Mouse (Mus musculus): ENCODE results near the gene Auh. TPM values are rescaled to one million over a fixed set of nuclear protein-coding genes. Genes with fewer than 3 reads are reported as not detected.

Auh gene
- polyA plus RNA-seq, 1 experiment from 2014 or later: 45.0 TPM

GRCm38 (mm10) chr13:52976130-52976509 lies 46.6 kb upstream of the Auh start:
- no peak for TF ChIP-seq CTCF (IDR thresholded peaks at IDR 0.05; ENCODE audit: low read depth)
- ATAC-seq: no peak
- Histone ChIP-seq H3K27me3 (replicated peaks; ENCODE audit: control insufficient read depth, insufficient read depth, low read length) (no peaks in the 10 kb centered on the region), H3K4me1 (replicated peaks; ENCODE audit: control insufficient read depth, insufficient read depth, low read length) (peaks cover 22% of the 10 kb centered on the region; the same call in 1 of the 2 replicates), H3K36me3 (ENCODE audit: control insufficient read depth, insufficient read depth) (no peaks in the 10 kb centered on the region), H3K27ac (ENCODE audit: low read depth, low read length) (no peak overlapping the region), H3K4me2 (replicated peaks; ENCODE audit: low read depth) (peak overlapping the region; percentile 53), H3K9me3 (ENCODE audit: control insufficient read depth) (no peaks in the 10 kb centered on the region), H3K9ac (ENCODE audit: low read depth, low read length) (no peak overlapping the region), H3K4me3 (ENCODE audit: low read depth, low read length) (no peak overlapping the region)
- WGBS: 42% methylated on average over 8 of the region's 8 CpGs

- H3K9ac ChIP-seq (ENCODE audit: low read depth, low read length): no peak overlapping the region
- no peak for TF ChIP-seq CTCF (IDR thresholded peaks at IDR 0.05; ENCODE audit: low read depth)
- H3K27ac ChIP-seq (ENCODE audit: low read depth, low read length): peak overlapping the region; percentile 66
- 29% methylated on average over 3 of the region's 3 CpGs for WGBS
- no peaks in the 10 kb centered on the region for H3K36me3 ChIP-seq (ENCODE audit: control insufficient read depth, insufficient read depth)
- H3K27me3 ChIP-seq (replicated peaks; ENCODE audit: control insufficient read depth, insufficient read depth, low read length): no peaks in the 10 kb centered on the region
- no peak overlapping the region for H3K4me3 ChIP-seq (ENCODE audit: low read depth, low read length)
- peaks cover 22% of the 10 kb centered on the region; the same call in 1 of the 2 replicates for H3K4me1 ChIP-seq (replicated peaks; ENCODE audit: control insufficient read depth, insufficient read depth, low read length)
- ATAC-seq: peak; percentile 74
- H3K4me2 ChIP-seq (replicated peaks; ENCODE audit: low read depth): no peak overlapping the region
- H3K9me3 ChIP-seq (ENCODE audit: control insufficient read depth): no peaks in the 10 kb centered on the region
Measured at GRCm38 (mm10) chr13:52974676-52975075, 45.2 kb upstream of the Auh start.

GRCm38 (mm10) chr13:52973427-52973826 lies 43.9 kb upstream of the Auh start:
- Histone ChIP-seq H3K9me3 (ENCODE audit: control insufficient read depth) (no peaks in the 10 kb centered on the region), H3K4me1 (replicated peaks; ENCODE audit: control insufficient read depth, insufficient read depth, low read length) (peaks cover 22% of the 10 kb centered on the region; the same call in 1 of the 2 replicates), H3K4me3 (ENCODE audit: low read depth, low read length) (no peak overlapping the region), H3K4me2 (replicated peaks; ENCODE audit: low read depth) (no peak overlapping the region), H3K27me3 (replicated peaks; ENCODE audit: control insufficient read depth, insufficient read depth, low read length) (no peaks in the 10 kb centered on the region), H3K9ac (ENCODE audit: low read depth, low read length) (no peak overlapping the region), H3K27ac (ENCODE audit: low read depth, low read length) (no peak overlapping the region), H3K36me3 (ENCODE audit: control insufficient read depth, insufficient read depth) (peaks cover 6% of the 10 kb centered on the region)
- ATAC-seq: no peak
- TF ChIP-seq CTCF (IDR thresholded peaks at IDR 0.05; ENCODE audit: low read depth): no peak
- WGBS: 95% methylated on average over 10 of the region's 10 CpGs

GRCm38 (mm10) chr13:52972626-52973025 lies 43.1 kb upstream of the Auh start:
- no peaks in the 10 kb centered on the region for H3K27me3 ChIP-seq (replicated peaks; ENCODE audit: control insufficient read depth, insufficient read depth, low read length)
- no peak for TF ChIP-seq CTCF (IDR thresholded peaks at IDR 0.05; ENCODE audit: low read depth)
- H3K4me1 ChIP-seq (replicated peaks; ENCODE audit: control insufficient read depth, insufficient read depth, low read length): peaks cover 19% of the 10 kb centered on the region; the same call in 1 of the 2 replicates
- no peak overlapping the region for H3K4me2 ChIP-seq (replicated peaks; ENCODE audit: low read depth)
- H3K27ac ChIP-seq (ENCODE audit: low read depth, low read length): peak overlapping the region; percentile 66; the same call in 1 of the 2 replicates
- H3K9me3 ChIP-seq (ENCODE audit: control insufficient read depth): no peaks in the 10 kb centered on the region
- H3K36me3 ChIP-seq (ENCODE audit: control insufficient read depth, insufficient read depth): peaks cover 14% of the 10 kb centered on the region
- 64% methylated on average over 3 of the region's 3 CpGs for WGBS
- peak; percentile 26; the same call in 1 of the 2 replicates for ATAC-seq
- no peak overlapping the region for H3K4me3 ChIP-seq (ENCODE audit: low read depth, low read length)
- no peak overlapping the region for H3K9ac ChIP-seq (ENCODE audit: low read depth, low read length)

GRCm38 (mm10) chr13:52970876-52971275 lies 41.4 kb upstream of the Auh start:
- no peak overlapping the region for H3K27ac ChIP-seq (ENCODE audit: low read depth, low read length)
- WGBS: 87% methylated on average over 6 of the region's 6 CpGs
- H3K36me3 ChIP-seq (ENCODE audit: control insufficient read depth, insufficient read depth): peaks cover 30% of the 10 kb centered on the region
- 0 out of 2 replicates have a peak, but pooled peaks cover 11% of the 10 kb centered on the region for H3K4me1 ChIP-seq (replicated peaks; ENCODE audit: control insufficient read depth, insufficient read depth, low read length)
- TF ChIP-seq CTCF (IDR thresholded peaks at IDR 0.05; ENCODE audit: low read depth): no peak
- H3K9ac ChIP-seq (ENCODE audit: low read depth, low read length): no peak overlapping the region
- H3K4me3 ChIP-seq (ENCODE audit: low read depth, low read length): no peak overlapping the region
- H3K4me2 ChIP-seq (replicated peaks; ENCODE audit: low read depth): no peak overlapping the region
- no peaks in the 10 kb centered on the region for H3K9me3 ChIP-seq (ENCODE audit: control insufficient read depth)
- no peaks in the 10 kb centered on the region for H3K27me3 ChIP-seq (replicated peaks; ENCODE audit: control insufficient read depth, insufficient read depth, low read length)
- no peak for ATAC-seq

- Histone ChIP-seq H3K4me1 (replicated peaks; ENCODE audit: control insufficient read depth, insufficient read depth, low read length) (no peaks in the 10 kb centered on the region), H3K27me3 (replicated peaks; ENCODE audit: control insufficient read depth, insufficient read depth, low read length) (no peaks in the 10 kb centered on the region), H3K36me3 (ENCODE audit: control insufficient read depth, insufficient read depth) (peaks cover 32% of the 10 kb centered on the region), H3K9me3 (ENCODE audit: control insufficient read depth) (no peaks in the 10 kb centered on the region), H3K4me2 (replicated peaks; ENCODE audit: low read depth) (no peak overlapping the region), H3K9ac (ENCODE audit: low read depth, low read length) (no peak overlapping the region), H3K27ac (ENCODE audit: low read depth, low read length) (no peak overlapping the region), H3K4me3 (ENCODE audit: low read depth, low read length) (no peak overlapping the region)
- TF ChIP-seq CTCF (IDR thresholded peaks at IDR 0.05; ENCODE audit: low read depth): no peak
- ATAC-seq: no peak
- 83% methylated on average over 4 of the region's 4 CpGs for WGBS
Measured at GRCm38 (mm10) chr13:52962922-52963321, 33.4 kb upstream of the Auh start.

GRCm38 (mm10) chr13:52962361-52962760 lies 32.9 kb upstream of the Auh start:
- Histone ChIP-seq H3K9ac (ENCODE audit: low read depth, low read length) (no peak overlapping the region), H3K9me3 (ENCODE audit: control insufficient read depth) (no peaks in the 10 kb centered on the region), H3K27me3 (replicated peaks; ENCODE audit: control insufficient read depth, insufficient read depth, low read length) (no peaks in the 10 kb centered on the region), H3K4me2 (replicated peaks; ENCODE audit: low read depth) (no peak overlapping the region), H3K36me3 (ENCODE audit: control insufficient read depth, insufficient read depth) (peaks cover 26% of the 10 kb centered on the region), H3K27ac (ENCODE audit: low read depth, low read length) (no peak overlapping the region), H3K4me1 (replicated peaks; ENCODE audit: control insufficient read depth, insufficient read depth, low read length) (no peaks in the 10 kb centered on the region), H3K4me3 (ENCODE audit: low read depth, low read length) (no peak overlapping the region)
- WGBS: 86% methylated on average over 6 of the region's 6 CpGs
- ATAC-seq: no peak
- TF ChIP-seq CTCF (IDR thresholded peaks at IDR 0.05; ENCODE audit: low read depth): no peak
